Mouse (Mus musculus) MEL (cell line): Measurements from ENCODE around the gene Atp11b.

Source experiments
- BHLHE40 ChIP-seq: IDR thresholded peaks from 2 replicates; pipeline ENCODE4 v1.6.1; 2012; ENCODE audit warnings: low read depth, mild to moderate bottlenecking, inconsistent platforms, low read length, improper control_type of control experiment, borderline replicate concordance
- CTCF ChIP-seq, 3 experiments: IDR thresholded peaks in 2 of 3; conservative IDR thresholded peaks in 1 of 3; 2 replicates each; pipeline ENCODE4 v1.5.1; 2011 to 2012; ENCODE audit warnings: low read length in 3 of 3, low read depth in 2 of 3, mild to moderate bottlenecking in 2 of 3, improper control_type of control experiment in 1 of 3, inconsistent platforms in 1 of 3, mixed read lengths in 1 of 3, moderate library complexity in 1 of 3; ENCODE audit not compliant: control insufficient read depth in 1 of 3, insufficient read depth in 1 of 3, poor library complexity in 1 of 3, severe bottlenecking in 1 of 3
- ELF1 ChIP-seq: IDR thresholded peaks from 2 replicates; pipeline ENCODE4 v1.6.1; 2014; ENCODE audit warnings: low read depth, mild to moderate bottlenecking, inconsistent platforms, low read length, improper control_type of control experiment, moderate library complexity
- EP300 ChIP-seq, 2 experiments: IDR thresholded peaks; 2 replicates each; pipeline ENCODE4 v1.6.1; 2011; ENCODE audit warnings: improper control_type of control experiment in 2 of 2, low read length in 2 of 2, low read depth in 1 of 2, mild to moderate bottlenecking in 1 of 2
- ETS1 ChIP-seq: IDR thresholded peaks from 2 replicates; pipeline ENCODE4 v1.6.1; 2012; ENCODE audit warnings: low read depth, mild to moderate bottlenecking, inconsistent platforms, low read length, improper control_type of control experiment, moderate library complexity
- POLR2A ChIP-seq, 2 experiments: IDR thresholded peaks; 2 replicates each; pipeline ENCODE4 v1.6.1; 2011 to 2012; ENCODE audit warnings: low read length in 2 of 2, mild to moderate bottlenecking in 2 of 2, control low read depth in 1 of 2, improper control_type of control experiment in 1 of 2, low read depth in 1 of 2, moderate library complexity in 1 of 2; ENCODE audit not compliant: control insufficient read depth in 1 of 2, insufficient read depth in 1 of 2, poor library complexity in 1 of 2
- POLR2AphosphoS2 ChIP-seq: IDR thresholded peaks from 2 replicates; pipeline ENCODE4 v1.6.1; 2011; ENCODE audit warnings: low read length, improper control_type of control experiment
- RCOR1 ChIP-seq: IDR thresholded peaks from 2 replicates; pipeline ENCODE4 v1.6.1; 2012; ENCODE audit warnings: low read depth, mild to moderate bottlenecking, inconsistent platforms, low read length, improper control_type of control experiment
- UBTF ChIP-seq: IDR thresholded peaks from 2 replicates; pipeline ENCODE4 v1.6.1; 2012; ENCODE audit warnings: low read depth, mild to moderate bottlenecking, inconsistent platforms, low read length, improper control_type of control experiment, moderate library complexity, borderline replicate concordance; ENCODE audit not compliant: insufficient read depth
- USF1 ChIP-seq: IDR thresholded peaks from 2 replicates; pipeline ENCODE4 v1.6.1; 2014; ENCODE audit warnings: low read depth, mild to moderate bottlenecking, inconsistent platforms, low read length, improper control_type of control experiment, moderate library complexity
- ZNF384 ChIP-seq: IDR thresholded peaks from 2 replicates; pipeline ENCODE4 v1.6.1; 2012; ENCODE audit warnings: low read depth, mild to moderate bottlenecking, inconsistent platforms, low read length, improper control_type of control experiment

DNA sequence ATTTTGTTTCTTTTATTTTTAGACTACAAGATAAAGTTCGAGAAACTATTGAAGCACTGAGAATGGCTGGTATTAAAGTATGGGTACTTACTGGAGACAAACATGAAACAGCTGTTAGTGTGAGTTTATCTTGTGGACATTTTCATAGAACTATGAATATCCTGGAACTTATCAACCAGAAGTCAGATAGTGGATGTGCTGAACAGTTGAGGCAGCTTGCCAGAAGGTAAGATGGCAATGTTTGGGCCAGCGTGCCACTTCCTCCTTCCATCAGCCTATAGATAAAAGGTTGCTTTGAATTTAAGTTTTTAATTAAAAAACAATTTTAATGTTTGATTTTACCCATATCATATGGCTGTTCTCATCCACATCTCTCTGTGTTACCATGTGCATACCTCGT is 66.0 kb downstream of the Atp11b start:
- TF ChIP-seq ETS1 (peak; percentile 99), RCOR1 (peak; percentile 74), CTCF (IDR thresholded peaks at IDR 0.05 in 2 of 3, conservative IDR thresholded peaks at IDR 0.05 in 1 of 3; ENCODE audit: control insufficient read depth in 1 of 3, insufficient read depth in 1 of 3, low read depth in 2 of 3, low read length in 3 of 3, poor library complexity in 1 of 3, severe bottlenecking in 1 of 3) (no peak), EP300 (IDR thresholded peaks at IDR 0.05; ENCODE audit: low read depth in 1 of 2, low read length in 2 of 2) (peak; percentile 88 to 91), POLR2A (IDR thresholded peaks at IDR 0.05; ENCODE audit: control insufficient read depth in 1 of 2, insufficient read depth in 1 of 2, low read depth in 1 of 2, low read length in 2 of 2, poor library complexity in 1 of 2) (no peak), USF1 (no peak), BHLHE40 (peak; percentile 64; the same call in 1 of the 2 replicates), ELF1 (peak; percentile 74), ZNF384 (no peak), POLR2AphosphoS2 (no peak), UBTF (no peak)
